Mouse (Mus musculus) E14TG2a.4 (cell line): ENCODE data around the gene Aes.

Source experiments
- H3K27me3 ChIP-seq: 2 replicates; pipeline ENCODE4 v1.6.1; 2014; ENCODE audit warnings: low read length, control low read depth; ENCODE audit not compliant: insufficient read depth
- H3K36me3 ChIP-seq: 2 replicates; pipeline ENCODE4 v1.6.1; 2014; ENCODE audit warnings: low read length, control low read depth; ENCODE audit not compliant: insufficient read depth
- H3K4me1 ChIP-seq: replicated peaks from 2 replicates; pipeline ENCODE4 v1.6.1; 2014; ENCODE audit warnings: low read depth, low read length, control low read depth
- H3K4me3 ChIP-seq: replicated peaks from 2 replicates; pipeline ENCODE4 v1.5.1; 2014; ENCODE audit warnings: mild to moderate bottlenecking, low read length
- H3K9me3 ChIP-seq: 2 replicates; pipeline ENCODE4 v1.6.1; 2014; ENCODE audit warnings: low read length, control low read depth
- CTCF ChIP-seq: conservative IDR thresholded peaks from 2 replicates; pipeline ENCODE4 v1.5.1; 2014; ENCODE audit warnings: low read length
- NANOG ChIP-seq: IDR thresholded peaks from 2 replicates; pipeline ENCODE4 v1.6.1; 2014; ENCODE audit warnings: borderline replicate concordance, low read length, mixed read lengths
- POU5F1 ChIP-seq: IDR thresholded peaks from 2 replicates; pipeline ENCODE4 v1.6.1; 2014; ENCODE audit warnings: low read length, borderline replicate concordance

Gene Aes

DNA sequence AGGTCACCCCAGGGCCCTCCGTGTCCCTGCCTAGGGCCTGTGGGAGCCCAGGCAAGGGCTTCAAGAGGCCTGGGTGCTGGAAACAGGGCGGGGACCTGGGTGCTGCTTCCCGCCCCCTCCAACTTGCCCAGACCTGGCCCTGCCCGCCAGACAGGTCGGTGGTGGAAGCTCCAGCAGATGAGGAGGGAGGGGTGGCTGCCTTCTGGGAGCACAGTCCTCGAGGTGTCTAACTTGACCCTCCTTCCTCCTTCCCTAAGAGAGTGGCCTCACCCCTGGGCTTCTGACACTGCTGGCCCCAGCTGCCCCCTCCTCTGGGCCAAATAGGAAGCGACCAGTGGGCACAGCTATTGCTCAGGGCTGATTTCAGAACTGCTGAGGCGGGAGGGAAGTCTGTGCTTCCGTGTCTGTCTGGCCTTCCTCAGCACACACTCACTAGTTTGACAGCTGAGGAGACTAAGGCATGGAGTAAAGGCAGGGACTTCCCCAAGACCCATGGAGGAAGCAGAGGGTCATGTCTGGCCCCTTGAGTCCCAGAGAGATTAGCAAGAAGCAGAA is 35.2 kb upstream of the Aes start, which contains the start of gene Gna15:
TSS of gene Gna15 (minus strand) at position 175 of the 555 bp plus-strand sequence.
- peaks cover 33% of the 10 kb centered on the region for H3K27me3 ChIP-seq
- H3K4me3 ChIP-seq: peak within 1 kb of the TSS; percentile 69
- no peaks in the 10 kb centered on the region for H3K9me3 ChIP-seq
- peaks cover 27% of the 10 kb centered on the region for H3K4me1 ChIP-seq
- no peak for TF ChIP-seq CTCF
- TF ChIP-seq NANOG: no peak
- no peak for TF ChIP-seq POU5F1
- H3K36me3 ChIP-seq: peaks cover 5% of the 10 kb centered on the region; the same call in 1 of the 2 replicates

DNA sequence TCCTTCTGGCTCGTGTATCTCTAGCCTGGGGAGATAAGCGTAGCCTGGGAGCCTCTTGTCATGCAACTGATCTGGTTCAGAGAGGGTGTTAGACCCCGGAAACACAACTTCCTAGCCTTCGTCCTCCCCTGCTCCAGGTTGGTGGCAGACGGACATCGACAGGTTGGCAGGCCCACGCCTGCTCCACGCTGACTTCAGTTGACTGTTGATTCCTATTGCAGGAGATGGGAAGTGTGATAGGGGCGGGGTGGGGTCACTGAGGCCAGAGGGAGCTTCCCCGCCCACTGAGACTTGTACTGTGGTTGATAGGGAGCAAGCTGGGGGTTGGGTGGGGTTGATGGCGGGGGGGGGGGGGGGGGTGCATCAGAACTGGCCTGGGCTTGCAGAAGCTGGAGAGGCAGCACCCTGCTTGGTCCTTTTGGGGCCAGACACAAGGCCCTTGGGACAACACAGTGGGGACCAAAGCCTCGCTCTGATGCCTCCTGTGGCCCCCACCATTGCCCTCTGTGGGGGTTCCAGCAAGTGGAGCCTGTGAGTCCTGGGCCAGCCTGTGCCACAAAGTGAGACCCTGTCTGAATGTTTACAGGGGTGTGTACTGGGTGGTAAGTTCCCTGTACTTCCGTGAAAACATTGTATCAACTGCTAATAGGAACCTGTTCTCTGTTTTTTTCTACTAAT is 34.1 kb upstream of the Aes start:
- H3K27me3 ChIP-seq: peaks cover 26% of the 10 kb centered on the region
- TF ChIP-seq CTCF (no peak), NANOG (no peak), POU5F1 (no peak)
- peaks cover 31% of the 10 kb centered on the region for H3K4me1 ChIP-seq
- peaks cover 15% of the 10 kb centered on the region for H3K36me3 ChIP-seq
- H3K9me3 ChIP-seq: no peaks in the 10 kb centered on the region
- no peak overlapping the region; the same call in 1 of the 2 replicates for H3K4me3 ChIP-seq

DNA sequence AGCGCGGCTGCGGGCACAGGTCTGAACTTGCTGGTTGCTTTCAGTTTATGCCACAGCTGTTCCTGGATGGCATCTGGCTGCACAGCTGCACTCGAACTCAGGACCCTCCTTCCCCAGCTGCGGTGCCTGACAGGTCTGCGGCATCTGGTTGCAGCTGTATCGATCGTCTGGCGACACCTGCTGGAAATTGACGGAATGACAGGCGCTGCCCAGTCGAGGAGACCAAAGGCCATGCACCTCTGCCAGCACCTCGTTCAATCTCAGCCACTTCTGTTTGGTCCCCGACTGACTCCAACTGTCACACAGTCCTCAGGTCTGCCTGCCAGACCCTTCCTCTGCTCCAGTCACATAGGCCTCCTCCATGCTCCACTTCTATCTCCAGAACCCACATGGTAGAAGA is 32.5 kb upstream of the Aes start:
- Histone ChIP-seq H3K36me3 (peaks cover 31% of the 10 kb centered on the region), H3K27me3 (peaks cover 23% of the 10 kb centered on the region), H3K4me3 (no peak overlapping the region), H3K9me3 (no peaks in the 10 kb centered on the region), H3K4me1 (peaks cover 38% of the 10 kb centered on the region)
- TF ChIP-seq CTCF (peak; percentile 99), POU5F1 (no peak)

DNA sequence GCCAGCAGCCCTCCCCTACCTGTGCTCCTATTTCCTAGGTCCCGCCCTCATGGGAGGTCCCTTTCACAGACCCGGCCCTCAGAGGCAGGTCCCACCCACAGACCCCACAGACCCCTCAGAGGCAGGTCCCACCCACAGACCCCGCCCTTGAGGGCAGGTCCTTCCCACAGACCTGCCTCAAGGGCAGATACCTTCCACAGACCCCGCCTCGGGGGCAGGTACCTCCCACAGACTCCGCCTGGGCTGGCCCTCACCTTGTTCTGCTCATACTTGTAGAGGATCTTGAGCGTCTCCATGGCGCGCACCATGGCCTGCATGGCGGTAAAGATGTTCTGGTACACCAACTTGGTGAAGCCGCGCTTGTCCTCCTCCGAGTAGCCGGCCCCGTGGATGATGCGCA is 24.5 kb upstream of the Aes start:
- peaks cover 63% of the 10 kb centered on the region for H3K4me1 ChIP-seq
- TF ChIP-seq POU5F1 (no peak), CTCF (no peak), NANOG (no peak)
- H3K4me3 ChIP-seq: peak overlapping the region; percentile 71
- H3K9me3 ChIP-seq: no peaks in the 10 kb centered on the region
- no peaks in the 10 kb centered on the region for H3K27me3 ChIP-seq
- H3K36me3 ChIP-seq: peaks cover 72% of the 10 kb centered on the region

DNA sequence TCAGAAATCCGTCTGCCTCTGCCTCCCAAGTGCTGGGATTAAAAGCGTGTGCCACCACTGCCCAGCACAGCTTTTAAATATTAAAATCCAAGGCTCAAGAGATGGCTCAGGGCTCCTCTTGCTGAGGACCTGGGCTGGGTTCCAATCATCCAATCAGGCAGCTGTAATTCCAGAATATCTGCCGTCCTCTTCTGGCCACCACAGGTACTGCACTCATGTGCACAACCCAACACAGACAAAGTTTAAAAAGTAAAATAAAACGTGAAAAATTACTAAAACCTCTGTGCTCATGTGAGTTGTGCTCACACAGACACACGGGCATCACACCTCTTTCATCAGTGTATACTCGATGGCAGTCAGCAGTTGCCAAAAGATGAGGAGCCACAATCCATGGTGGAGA is 22.6 kb upstream of the Aes start:
- Histone ChIP-seq H3K36me3 (peaks cover 68% of the 10 kb centered on the region), H3K27me3 (no peaks in the 10 kb centered on the region), H3K4me3 (no peak overlapping the region), H3K9me3 (no peaks in the 10 kb centered on the region), H3K4me1 (peaks cover 71% of the 10 kb centered on the region)
- TF ChIP-seq CTCF: peak; percentile 100
- no peak for TF ChIP-seq NANOG

DNA sequence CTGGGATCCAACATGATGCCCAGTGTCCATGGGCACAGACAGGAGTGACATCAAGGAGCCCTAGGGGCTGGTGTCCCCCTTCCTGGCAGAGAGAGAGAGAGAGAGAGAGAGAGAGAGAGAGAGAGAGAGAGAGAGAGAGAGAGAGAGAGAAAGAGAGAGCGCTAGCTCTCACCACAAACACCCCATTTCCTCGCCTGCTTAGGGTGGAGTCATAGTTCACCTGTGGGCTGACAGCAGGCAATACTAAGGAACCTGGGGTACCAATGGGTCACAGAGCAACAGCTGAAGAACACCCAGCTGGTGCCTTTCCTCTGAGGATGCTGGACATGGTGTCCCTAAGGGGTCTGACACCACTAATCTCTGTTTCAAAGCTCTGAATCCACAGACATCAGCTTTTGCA is 21.9 kb upstream of the Aes start:
- no peak for TF ChIP-seq NANOG
- no peak for TF ChIP-seq CTCF
- TF ChIP-seq POU5F1: no peak
- Histone ChIP-seq H3K4me3 (no peak overlapping the region), H3K9me3 (no peaks in the 10 kb centered on the region), H3K36me3 (peaks cover 62% of the 10 kb centered on the region), H3K27me3 (no peaks in the 10 kb centered on the region), H3K4me1 (peaks cover 78% of the 10 kb centered on the region)

DNA sequence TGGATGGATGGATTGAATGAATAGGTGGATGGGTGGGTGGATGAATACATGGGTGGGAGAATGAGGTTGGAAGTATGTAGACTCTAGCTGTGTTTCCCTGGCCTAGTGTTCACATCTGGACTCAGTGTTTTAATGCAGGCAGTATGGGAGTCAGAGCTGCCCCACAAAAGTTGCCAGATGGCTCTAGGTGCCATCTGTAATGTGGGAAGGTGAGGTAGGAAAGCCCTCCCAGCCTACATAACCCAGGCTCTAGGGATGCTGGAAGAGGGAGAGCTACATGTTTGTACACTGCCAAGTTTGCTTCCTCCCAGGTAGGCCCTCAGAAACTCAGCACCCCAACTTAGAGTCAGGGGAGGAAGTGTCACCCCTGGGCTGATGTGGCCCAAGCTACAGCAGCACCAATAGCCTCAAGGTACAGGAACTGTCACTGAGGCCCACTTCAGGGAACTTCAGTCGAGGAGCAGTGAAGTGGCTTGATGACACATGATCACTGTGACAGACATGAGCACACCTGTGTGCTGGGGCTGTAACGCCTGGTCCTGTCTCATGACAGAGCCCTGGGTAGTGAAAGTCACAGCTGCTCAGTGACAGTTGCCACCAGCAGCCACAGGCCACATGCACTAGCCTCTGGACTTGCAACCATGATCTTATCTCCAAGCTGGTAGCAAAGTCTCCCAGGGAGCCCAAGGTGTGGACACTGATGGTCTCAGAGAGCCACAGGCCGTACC is 20.8 kb upstream of the Aes start:
- Histone ChIP-seq H3K4me3 (no peak overlapping the region), H3K9me3 (no peaks in the 10 kb centered on the region), H3K4me1 (peaks cover 81% of the 10 kb centered on the region), H3K36me3 (peaks cover 57% of the 10 kb centered on the region), H3K27me3 (peaks cover under 1% of the 10 kb centered on the region; the same call in 1 of the 2 replicates)
- TF ChIP-seq POU5F1: no peak
- TF ChIP-seq CTCF: no peak
- TF ChIP-seq NANOG: no peak

DNA sequence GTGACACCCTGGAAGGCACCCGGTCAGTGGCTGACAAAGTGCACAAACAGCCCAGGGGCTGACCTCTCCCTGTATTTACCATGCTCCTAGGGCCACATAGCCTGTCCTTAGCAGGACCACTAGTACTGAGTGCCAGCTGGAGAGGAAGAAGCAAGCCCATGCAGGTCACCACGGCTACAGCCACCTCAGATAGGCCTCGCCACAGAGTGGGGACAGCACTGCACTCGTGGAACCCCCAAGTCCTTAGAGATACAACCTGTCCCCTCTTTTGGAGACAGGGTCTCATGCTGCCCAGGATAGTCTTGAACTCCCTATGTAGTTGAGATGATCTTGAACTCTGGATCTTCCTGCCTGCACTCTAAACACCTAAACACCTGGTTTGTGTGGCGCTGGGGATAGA is 17.9 kb upstream of the Aes start:
- Histone ChIP-seq H3K4me1 (peaks cover 71% of the 10 kb centered on the region), H3K36me3 (peaks cover 43% of the 10 kb centered on the region), H3K4me3 (peak overlapping the region; percentile 91; the same call in 1 of the 2 replicates), H3K9me3 (no peaks in the 10 kb centered on the region), H3K27me3 (peaks cover 13% of the 10 kb centered on the region)
- TF ChIP-seq NANOG (no peak), CTCF (no peak), POU5F1 (no peak)
